Mouse (Mus musculus) heart, postnatal 25 days (tissue): Measurements from ENCODE around the gene Ctsr. TPM values are rescaled to one million over a fixed set of nuclear protein-coding genes. Genes with fewer than 3 reads are reported as not detected.
"Not testable (repeated sequence)": the region's sequence is repeated elsewhere in the genome, so short reads cannot be mapped to it uniquely, and the experiment has no call there.

Experiments
- DNase-seq: peaks from one replicate; pipeline ENCODE4 v3.0.0; 2022; ENCODE audit warnings: low spot score
- intact Hi-C: fragments of 180-260 bp; cut with DNase I; formaldehyde crosslinking; loops from one replicate; pipeline ENCODE4 v1.15.1; 2025
- total RNA-seq, 2 experiments: library from RNA; stranded (reverse); gene quantifications; 2 replicates each; pipeline ENCODE4 v1.2.3; 2021

Gene Ctsr
- not detected for total RNA-seq

GRCm38 (mm10) chr13:61164156-61164555 lies at the start of gene Ctsr:
Ctsr (minus strand) TSS chr13:61164256.
- intact Hi-C loops: no loop called here
- DNase-seq: no peak

- intact Hi-C loops: no loop called here
- DNase-seq: no peak
Measured at GRCm38 (mm10) chr13:61203310-61203709, 39.3 kb upstream of the Ctsr start, which contains the start of gene Cts6. Cts6 (minus strand) TSS chr13:61203410.

- intact Hi-C loops, DNase-seq: not testable (repeated sequence)
Measured at GRCm38 (mm10) chr13:61185151-61185933, 21.3 kb upstream of the Ctsr start.

- no peak for DNase-seq
- intact Hi-C loops: no loop called here
Measured at GRCm38 (mm10) chr13:61164622-61165021, 566 bp upstream of the Ctsr start.

Other genes starting within 250 kb of the Ctsr start
- gene Gm49393, start 228.7 kb downstream of the Ctsr start, total RNA-seq: not detected
- 1 to 10 TPM; 2.0 to 6.5 TPM for gene Gm49391, start 227.7 kb downstream of the Ctsr start, total RNA-seq
- gene Ctla2a, start 227.6 kb downstream of the Ctsr start, total RNA-seq: 10 to 100 TPM; 84.8 to 88.8 TPM
- gene Tpbpa, start 222.3 kb downstream of the Ctsr start, total RNA-seq: not detected
- not detected for gene Ctsj, start 158.3 kb downstream of the Ctsr start, total RNA-seq
- gene Ctsq, start 123.6 kb downstream of the Ctsr start, total RNA-seq: not detected
- not detected for gene Cts6, start 39.2 kb upstream of the Ctsr start, total RNA-seq
- not detected for gene Cts8, start 91.1 kb upstream of the Ctsr start, total RNA-seq
- gene Gm49398, start 124.6 kb upstream of the Ctsr start, total RNA-seq: not detected
- not detected for gene Cts7, start 193.9 kb upstream of the Ctsr start, total RNA-seq